Mouse (Mus musculus): ENCODE results near the gene Cap1. TPM values are rescaled to one million over a fixed set of nuclear protein-coding genes. Genes with fewer than 3 reads are reported as not detected.
"Not testable (repeated sequence)": the region's sequence is repeated elsewhere in the genome, so short reads cannot be mapped to it uniquely, and the experiment has no call there.

Cap1 gene
- polyA plus RNA-seq, 1 experiment from 2014 or later: 70.2 TPM

DNA sequence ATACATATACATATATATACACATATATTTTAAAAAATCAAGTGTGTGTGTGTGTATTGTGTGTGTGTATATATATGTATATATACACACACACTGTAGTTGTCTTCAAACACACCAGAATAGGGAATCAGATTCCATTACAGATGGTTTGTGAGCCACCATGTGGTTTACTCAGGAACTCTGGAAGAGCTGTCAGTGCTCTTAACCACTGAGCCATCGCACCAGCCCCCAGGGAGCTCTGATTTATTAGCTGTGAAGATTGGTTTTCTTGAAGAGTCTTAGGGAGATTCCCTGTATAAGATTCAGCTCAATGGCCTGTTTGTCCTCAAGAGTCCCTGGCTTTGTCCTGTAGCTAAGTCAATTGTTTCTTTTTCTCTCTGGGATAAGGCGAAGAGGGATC is 47.9 kb downstream of the Cap1 start:
- Histone ChIP-seq H3K4me2 (ENCODE audit: low read depth, low read length) (no peak overlapping the region), H3K4me1 (ENCODE audit: control insufficient read depth, insufficient read depth, low read length) (0 out of 2 replicates have a peak, but pooled peaks cover 5% of the 10 kb centered on the region), H3K27me3 (replicated peaks; ENCODE audit: control insufficient read depth, insufficient read depth, low read length) (no peaks in the 10 kb centered on the region), H3K9ac (ENCODE audit: low read depth, low read length) (no peak overlapping the region), H3K27ac (replicated peaks; ENCODE audit: low read depth, low read length) (no peak overlapping the region), H3K4me3 (ENCODE audit: low read depth, low read length) (no peak overlapping the region), H3K36me3 (ENCODE audit: control insufficient read depth, insufficient read depth, low read length) (peaks cover 12% of the 10 kb centered on the region; the same call in 1 of the 2 replicates), H3K9me3 (ENCODE audit: control insufficient read depth, low read length) (no peaks in the 10 kb centered on the region)
- 73% methylated on average over 2 of the region's 2 CpGs for WGBS
- ATAC-seq (ENCODE audit: low read depth): no peak
- DNase-seq (ENCODE audit: low spot score): no peak

DNA sequence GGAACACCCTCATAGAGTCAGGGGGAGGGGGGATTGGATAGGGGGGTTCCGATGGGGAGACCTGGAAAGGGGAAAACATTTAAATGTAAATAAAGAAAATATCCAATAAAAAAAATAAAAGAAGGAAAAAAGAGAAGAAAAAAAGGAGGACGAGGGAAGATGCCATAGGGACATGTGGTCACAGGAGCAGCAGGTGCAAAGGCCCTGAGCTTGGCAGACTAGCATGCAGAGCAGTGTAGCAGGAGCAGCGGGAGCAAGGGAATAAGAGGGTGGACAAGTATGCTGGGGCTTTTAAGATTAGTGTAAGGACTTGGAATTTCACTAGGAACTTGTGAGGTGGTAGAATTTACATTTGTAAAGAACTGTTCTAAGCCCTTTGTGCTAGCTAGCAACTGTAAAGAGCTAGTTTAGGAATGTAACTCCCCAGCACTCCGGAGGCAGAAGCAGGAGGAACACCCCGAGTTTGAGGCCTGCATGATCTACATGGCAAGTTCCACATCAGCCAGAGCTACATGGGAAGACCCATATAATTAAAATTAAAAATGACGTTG is 48.6 kb downstream of the Cap1 start:
- Histone ChIP-seq H3K4me1 (ENCODE audit: control insufficient read depth, insufficient read depth, low read length) (0 out of 2 replicates have a peak, but pooled peaks cover 5% of the 10 kb centered on the region), H3K36me3 (ENCODE audit: control insufficient read depth, insufficient read depth, low read length) (peaks cover 12% of the 10 kb centered on the region; the same call in 1 of the 2 replicates), H3K27ac (replicated peaks; ENCODE audit: low read depth, low read length) (no peak overlapping the region), H3K9ac (ENCODE audit: low read depth, low read length) (no peak overlapping the region), H3K9me3 (ENCODE audit: control insufficient read depth, low read length) (no peaks in the 10 kb centered on the region), H3K27me3 (replicated peaks; ENCODE audit: control insufficient read depth, insufficient read depth, low read length) (no peaks in the 10 kb centered on the region), H3K4me2 (ENCODE audit: low read depth, low read length) (peak overlapping the region; percentile 88), H3K4me3 (ENCODE audit: low read depth, low read length) (peak overlapping the region; percentile 62; the same call in 1 of the 2 replicates)
- 73% methylated on average over 6 of the region's 6 CpGs for WGBS
- ATAC-seq (ENCODE audit: low read depth) (no peak), DNase-seq (ENCODE audit: low spot score) (no peak)

DNA sequence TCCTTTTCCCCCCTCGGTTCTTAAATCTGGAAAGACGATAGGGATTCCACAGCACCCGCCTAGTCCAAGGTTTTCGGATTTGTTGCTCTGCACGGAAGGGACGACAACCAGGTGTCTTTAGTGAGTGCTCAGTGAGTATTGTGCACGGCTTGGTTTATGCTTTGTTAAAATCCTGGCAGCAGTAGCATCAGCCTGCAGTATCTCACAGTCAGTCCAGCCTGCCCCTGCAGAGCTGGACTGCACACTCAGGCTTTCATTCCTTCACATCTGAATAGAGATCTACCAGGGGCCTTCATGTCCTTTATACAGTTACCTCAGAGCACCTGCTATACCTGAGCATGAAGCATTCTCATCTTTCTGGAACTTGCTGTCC is 49.5 kb downstream of the Cap1 start:
- H3K4me2 ChIP-seq (ENCODE audit: low read depth, low read length): peak overlapping the region; percentile 88
- ATAC-seq (ENCODE audit: low read depth) (peak; percentile 37), DNase-seq (ENCODE audit: low spot score) (no peak)
- WGBS: 0% methylated on average over 7 of the region's 7 CpGs
- H3K9ac ChIP-seq (ENCODE audit: low read depth, low read length): peak overlapping the region; percentile 77
- H3K36me3 ChIP-seq (ENCODE audit: control insufficient read depth, insufficient read depth, low read length): peaks cover 7% of the 10 kb centered on the region; the same call in 1 of the 2 replicates
- H3K4me3 ChIP-seq (ENCODE audit: low read depth, low read length): peak overlapping the region; percentile 62
- H3K27me3 ChIP-seq (replicated peaks; ENCODE audit: control insufficient read depth, insufficient read depth, low read length): no peaks in the 10 kb centered on the region
- H3K27ac ChIP-seq (replicated peaks; ENCODE audit: low read depth, low read length): no peak overlapping the region
- no peaks in the 10 kb centered on the region for H3K9me3 ChIP-seq (ENCODE audit: control insufficient read depth, low read length)
- H3K4me1 ChIP-seq (ENCODE audit: control insufficient read depth, insufficient read depth, low read length): 0 out of 2 replicates have a peak, but pooled peaks cover 5% of the 10 kb centered on the region

DNA sequence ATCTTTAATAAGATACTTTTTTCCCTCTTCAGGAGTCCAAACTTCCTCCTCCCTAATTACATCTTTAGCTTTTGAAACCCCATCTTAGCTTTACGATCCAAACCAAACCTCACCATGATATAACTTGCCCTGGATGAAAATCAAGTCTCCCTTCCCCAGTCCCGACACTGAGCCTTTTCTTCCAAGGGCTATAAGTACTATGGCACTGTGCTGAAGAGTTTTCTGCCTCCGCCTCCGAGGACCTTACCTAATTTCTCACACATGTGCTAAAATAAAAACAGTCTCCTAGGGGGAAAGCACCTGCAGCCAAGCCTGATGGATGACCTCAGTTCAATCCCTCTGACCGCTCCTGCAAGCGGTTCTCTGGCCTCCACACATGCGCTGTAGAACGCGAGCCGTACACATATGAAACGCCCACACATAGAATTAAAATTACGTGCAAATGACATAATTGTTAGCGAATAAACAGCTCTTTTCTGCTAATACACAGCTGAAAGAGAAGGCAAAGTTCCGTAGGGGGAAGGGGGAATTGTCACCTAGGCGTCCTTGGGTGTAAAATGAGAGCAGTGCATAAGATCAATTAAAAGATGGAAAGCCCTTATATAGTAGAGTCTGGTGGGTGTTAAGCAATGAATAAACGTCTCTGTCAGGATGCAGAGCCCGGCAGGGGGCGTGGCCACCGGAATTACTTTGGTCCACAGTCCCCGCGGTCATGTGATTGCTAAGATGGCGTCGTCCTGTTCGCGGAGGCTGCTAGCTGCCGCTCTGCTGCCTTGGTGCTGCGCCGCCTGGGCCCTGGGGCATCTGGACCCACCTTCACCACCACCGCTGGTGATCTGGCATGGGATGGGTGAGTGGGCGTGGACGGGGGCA is 50.1 kb downstream of the Cap1 start, which contains the start of gene Ppt1:
TSS of gene Ppt1 (plus strand) at position 713 of the 873 bp plus-strand sequence.
- Histone ChIP-seq H3K9me3 (ENCODE audit: control insufficient read depth, low read length) (no peaks in the 10 kb centered on the region), H3K27ac (replicated peaks; ENCODE audit: low read depth, low read length) (no peak within 1 kb of the TSS; the same call in 1 of the 2 replicates)

DNA sequence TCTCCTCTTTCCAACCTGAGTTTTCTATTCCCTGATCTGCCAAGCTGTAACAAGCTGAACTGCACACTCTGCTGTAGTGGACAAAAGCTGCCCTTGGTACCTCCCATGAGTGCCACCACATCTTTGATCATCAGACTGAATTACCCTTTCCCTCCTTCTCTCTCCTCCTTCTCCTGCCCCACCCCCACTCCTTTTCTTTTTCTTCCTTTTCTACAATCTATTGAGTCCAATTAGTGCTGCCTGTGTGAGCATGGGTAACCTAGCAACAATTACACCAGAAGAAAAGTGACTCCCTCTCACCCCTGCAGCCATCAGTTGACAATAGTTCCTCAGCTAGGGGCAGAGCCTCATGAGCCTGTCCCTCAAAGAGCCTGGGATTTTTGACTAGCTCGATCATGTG is 54.0 kb downstream of the Cap1 start:
- DNase-seq (ENCODE audit: low spot score) (peak; percentile 29), ATAC-seq (ENCODE audit: low read depth) (no peak)
- H3K9ac ChIP-seq (ENCODE audit: low read depth, low read length): no peak overlapping the region
- 52% methylated on average over 1 of the region's 1 CpGs for WGBS
- H3K4me1 ChIP-seq (ENCODE audit: control insufficient read depth, insufficient read depth, low read length): 0 out of 2 replicates have a peak, but pooled peaks cover 4% of the 10 kb centered on the region
- no peak overlapping the region for H3K27ac ChIP-seq (replicated peaks; ENCODE audit: low read depth, low read length)
- no peak overlapping the region for H3K4me2 ChIP-seq (ENCODE audit: low read depth, low read length)
- no peaks in the 10 kb centered on the region for H3K36me3 ChIP-seq (ENCODE audit: control insufficient read depth, insufficient read depth, low read length)
- H3K9me3 ChIP-seq (ENCODE audit: control insufficient read depth, low read length): no peaks in the 10 kb centered on the region
- H3K27me3 ChIP-seq (replicated peaks; ENCODE audit: control insufficient read depth, insufficient read depth, low read length): no peaks in the 10 kb centered on the region
- no peak overlapping the region for H3K4me3 ChIP-seq (ENCODE audit: low read depth, low read length)

More for the DNA sequence above, 50.1 kb downstream of the Cap1 start, which contains the start of gene Ppt1:
- DNase-seq (ENCODE audit: low spot score) (peak; percentile 96), ATAC-seq (ENCODE audit: low read depth) (peak; percentile 93)
- Histone ChIP-seq H3K4me2 (ENCODE audit: low read depth, low read length) (peak within 1 kb of the TSS; percentile 88), H3K27me3 (replicated peaks; ENCODE audit: control insufficient read depth, insufficient read depth, low read length) (no peaks in the 10 kb centered on the region), H3K9ac (ENCODE audit: low read depth, low read length) (peak within 1 kb of the TSS; percentile 77), H3K36me3 (ENCODE audit: control insufficient read depth, insufficient read depth, low read length) (0 out of 2 replicates have a peak, but pooled peaks cover under 1% of the 10 kb centered on the region), H3K4me1 (ENCODE audit: control insufficient read depth, insufficient read depth, low read length) (0 out of 2 replicates have a peak, but pooled peaks cover 5% of the 10 kb centered on the region), H3K4me3 (ENCODE audit: low read depth, low read length) (peak within 1 kb of the TSS; percentile 62)
- WGBS: 3% methylated on average over 29 of the region's 31 CpGs

DNA sequence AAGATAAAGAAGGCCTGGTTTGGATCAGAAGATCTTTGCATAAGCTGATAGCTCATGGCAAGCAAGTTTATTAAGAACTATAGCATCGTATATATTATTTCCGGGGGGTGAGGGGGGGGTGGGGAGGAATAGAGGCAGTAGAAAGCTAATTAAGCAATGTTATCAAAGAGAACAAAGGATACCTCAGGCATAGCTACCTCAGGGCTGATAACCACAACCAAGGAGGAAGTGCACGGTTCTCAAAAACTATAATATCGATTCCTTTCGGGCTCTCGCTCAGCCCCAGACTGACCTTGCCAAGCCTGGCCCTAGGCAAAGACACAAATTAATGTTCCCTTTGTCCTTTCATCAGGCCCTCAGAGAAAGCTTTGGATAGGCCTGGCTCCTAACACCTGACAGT is 56.5 kb downstream of the Cap1 start:
- Histone ChIP-seq H3K27ac (replicated peaks; ENCODE audit: low read depth, low read length) (no peak overlapping the region), H3K9me3 (ENCODE audit: control insufficient read depth, low read length) (no peaks in the 10 kb centered on the region), H3K4me3 (ENCODE audit: low read depth, low read length) (no peak overlapping the region), H3K4me1 (ENCODE audit: control insufficient read depth, insufficient read depth, low read length) (no peaks in the 10 kb centered on the region), H3K36me3 (ENCODE audit: control insufficient read depth, insufficient read depth, low read length) (no peaks in the 10 kb centered on the region), H3K27me3 (replicated peaks; ENCODE audit: control insufficient read depth, insufficient read depth, low read length) (no peaks in the 10 kb centered on the region), H3K4me2 (ENCODE audit: low read depth, low read length) (no peak overlapping the region), H3K9ac (ENCODE audit: low read depth, low read length) (no peak overlapping the region)
- 88% methylated on average over 6 of the region's 6 CpGs for WGBS
- no peak for DNase-seq (ENCODE audit: low spot score)
- no peak for ATAC-seq (ENCODE audit: low read depth)

DNA sequence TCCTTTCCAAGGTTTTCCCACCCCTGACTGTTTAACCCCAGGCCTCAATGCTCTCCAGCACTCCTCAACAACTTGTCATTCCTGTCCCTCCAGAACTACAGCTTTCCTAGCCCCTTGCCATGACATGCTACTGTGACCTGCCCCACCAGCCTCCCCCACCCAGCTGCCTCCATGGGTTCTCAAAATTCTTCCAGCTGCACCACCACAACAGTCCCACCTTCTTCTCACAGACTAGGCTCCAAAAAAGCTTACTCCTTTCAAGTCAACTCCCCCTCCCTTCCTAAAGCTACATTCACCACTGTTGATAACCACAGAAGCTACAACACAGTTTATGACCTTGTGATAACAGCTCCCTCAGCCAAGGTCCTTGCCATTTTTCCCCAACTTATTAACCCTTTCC is 58.2 kb downstream of the Cap1 start:
- Histone ChIP-seq H3K9ac (ENCODE audit: low read depth, low read length) (no peak overlapping the region), H3K36me3 (ENCODE audit: control insufficient read depth, insufficient read depth, low read length) (no peaks in the 10 kb centered on the region), H3K27ac (replicated peaks; ENCODE audit: low read depth, low read length) (no peak overlapping the region), H3K4me2 (ENCODE audit: low read depth, low read length) (no peak overlapping the region), H3K9me3 (ENCODE audit: control insufficient read depth, low read length) (no peaks in the 10 kb centered on the region), H3K27me3 (replicated peaks; ENCODE audit: control insufficient read depth, insufficient read depth, low read length) (no peaks in the 10 kb centered on the region), H3K4me1 (ENCODE audit: control insufficient read depth, insufficient read depth, low read length) (no peaks in the 10 kb centered on the region), H3K4me3 (ENCODE audit: low read depth, low read length) (no peak overlapping the region)
- DNase-seq (ENCODE audit: low spot score) (peak; percentile 7), ATAC-seq (ENCODE audit: low read depth) (no peak)

DNA sequence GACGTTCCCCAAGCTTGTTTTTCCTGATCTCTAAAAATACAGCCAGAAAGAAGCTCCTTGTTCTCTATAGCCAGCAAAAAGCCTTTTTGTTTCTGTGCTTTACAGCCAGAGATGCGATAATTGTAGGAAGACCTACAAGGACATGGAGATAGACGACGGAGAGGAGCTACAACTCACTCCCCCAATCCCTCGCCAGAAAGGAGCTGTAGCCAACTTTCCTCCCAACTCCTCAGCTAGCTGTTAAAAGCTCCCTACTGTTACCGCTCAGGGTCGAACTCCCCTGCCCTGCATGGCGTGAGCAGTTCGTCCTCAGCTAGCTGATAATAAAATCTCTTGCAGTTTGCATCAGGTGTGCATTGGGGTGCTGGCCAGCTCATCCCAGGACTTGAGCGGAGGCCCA is 64.9 kb downstream of the Cap1 start:
- not testable (repeated sequence) for ATAC-seq (ENCODE audit: low read depth); H3K4me1 ChIP-seq (ENCODE audit: control insufficient read depth, insufficient read depth, low read length); H3K27me3 ChIP-seq (replicated peaks; ENCODE audit: control insufficient read depth, insufficient read depth, low read length); DNase-seq (ENCODE audit: low spot score); H3K4me2 ChIP-seq (ENCODE audit: low read depth, low read length); H3K9me3 ChIP-seq (ENCODE audit: control insufficient read depth, low read length); H3K9ac ChIP-seq (ENCODE audit: low read depth, low read length); H3K27ac ChIP-seq (replicated peaks; ENCODE audit: low read depth, low read length); H3K36me3 ChIP-seq (ENCODE audit: control insufficient read depth, insufficient read depth, low read length); H3K4me3 ChIP-seq (ENCODE audit: low read depth, low read length)
- 23% methylated on average over 10 of the region's 10 CpGs for WGBS

Measured in embryonic facial prominence, embryonic 14.5 days (tissue).